Mouse (Mus musculus): Measurements from ENCODE around the gene Klhdc8a. TPM values are rescaled to one million over a fixed set of nuclear protein-coding genes. Genes with fewer than 3 reads are reported as not detected.

Klhdc8a gene
- polyA plus RNA-seq, 1 experiment from 2014 or later, result 5.3 TPM

GRCm38 (mm10) chr1:132322711-132323542 is 24.5 kb downstream of the Klhdc8a start:
- H3K4me3 ChIP-seq, result no peak overlapping the region
- H3K9ac ChIP-seq, result peak overlapping the region; percentile 28
- H3K9me3 ChIP-seq (replicated peaks), result no peaks in the 10 kb centered on the region
- H3K4me2 ChIP-seq (replicated peaks), result peak overlapping the region; percentile 31
- WGBS, result 18% methylated on average over 13 of the region's 13 CpGs
- H3K36me3 ChIP-seq, result peaks cover 12% of the 10 kb centered on the region; the same call in 1 of the 2 replicates
- H3K27me3 ChIP-seq, result no peaks in the 10 kb centered on the region
- H3K27ac ChIP-seq, result peak overlapping the region; percentile 97
- ATAC-seq (ENCODE audit: low FRiP score), result peak; percentile 93
- peaks cover 89% of the 10 kb centered on the region for H3K4me1 ChIP-seq

- Histone ChIP-seq H3K27ac (peak overlapping the region; percentile 81), H3K4me1 (peaks cover 67% of the 10 kb centered on the region), H3K27me3 (no peaks in the 10 kb centered on the region), H3K36me3 (peaks cover 36% of the 10 kb centered on the region), H3K4me3 (no peak overlapping the region), H3K4me2 (replicated peaks) (no peak overlapping the region), H3K9ac (no peak overlapping the region), H3K9me3 (replicated peaks) (no peaks in the 10 kb centered on the region)
- WGBS, result 45% methylated on average over 9 of the region's 9 CpGs
- peak; percentile 46 for ATAC-seq (ENCODE audit: low FRiP score)
Observed at GRCm38 (mm10) chr1:132326777-132327176, 28.4 kb downstream of the Klhdc8a start.

- H3K9ac ChIP-seq, result no peak overlapping the region
- H3K4me1 ChIP-seq, result peaks cover 67% of the 10 kb centered on the region
- H3K27me3 ChIP-seq, result no peaks in the 10 kb centered on the region
- no peak overlapping the region for H3K4me3 ChIP-seq
- no peak overlapping the region for H3K4me2 ChIP-seq (replicated peaks)
- H3K36me3 ChIP-seq, result peaks cover 43% of the 10 kb centered on the region
- 80% methylated on average over 17 of the region's 17 CpGs for WGBS
- ATAC-seq (ENCODE audit: low FRiP score), result no peak
- H3K27ac ChIP-seq, result peak overlapping the region; percentile 81
- no peaks in the 10 kb centered on the region for H3K9me3 ChIP-seq (replicated peaks)
Observed at GRCm38 (mm10) chr1:132327477-132327876, 29.1 kb downstream of the Klhdc8a start.

GRCm38 (mm10) chr1:132328565-132328964 is 30.1 kb downstream of the Klhdc8a start:
- H3K27ac ChIP-seq, result no peak overlapping the region
- no peak overlapping the region for H3K9ac ChIP-seq
- ATAC-seq (ENCODE audit: low FRiP score), result no peak
- no peaks in the 10 kb centered on the region for H3K27me3 ChIP-seq
- no peak overlapping the region for H3K4me3 ChIP-seq
- WGBS, result 86% methylated on average over 3 of the region's 3 CpGs
- H3K4me2 ChIP-seq (replicated peaks), result no peak overlapping the region
- H3K4me1 ChIP-seq, result peaks cover 67% of the 10 kb centered on the region
- H3K36me3 ChIP-seq, result peaks cover 45% of the 10 kb centered on the region
- no peaks in the 10 kb centered on the region for H3K9me3 ChIP-seq (replicated peaks)

GRCm38 (mm10) chr1:132329656-132330055 is 31.2 kb downstream of the Klhdc8a start:
- H3K9me3 ChIP-seq (replicated peaks), result no peaks in the 10 kb centered on the region
- no peak overlapping the region for H3K4me2 ChIP-seq (replicated peaks)
- peaks cover 68% of the 10 kb centered on the region for H3K4me1 ChIP-seq
- H3K27ac ChIP-seq, result no peak overlapping the region
- 86% methylated on average over 7 of the region's 7 CpGs for WGBS
- H3K27me3 ChIP-seq, result no peaks in the 10 kb centered on the region
- H3K9ac ChIP-seq, result no peak overlapping the region
- H3K36me3 ChIP-seq, result peaks cover 45% of the 10 kb centered on the region
- no peak for ATAC-seq (ENCODE audit: low FRiP score)
- no peak overlapping the region for H3K4me3 ChIP-seq

GRCm38 (mm10) chr1:132330397-132330796 is 32.0 kb downstream of the Klhdc8a start:
- no peak overlapping the region for H3K4me2 ChIP-seq (replicated peaks)
- H3K4me1 ChIP-seq, result peaks cover 72% of the 10 kb centered on the region
- ATAC-seq (ENCODE audit: low FRiP score), result no peak
- no peak overlapping the region for H3K4me3 ChIP-seq
- no peaks in the 10 kb centered on the region for H3K9me3 ChIP-seq (replicated peaks)
- H3K36me3 ChIP-seq, result peaks cover 41% of the 10 kb centered on the region
- no peaks in the 10 kb centered on the region for H3K27me3 ChIP-seq
- 79% methylated on average over 15 of the region's 15 CpGs for WGBS
- no peak overlapping the region; the same call in 1 of the 2 replicates for H3K27ac ChIP-seq
- no peak overlapping the region for H3K9ac ChIP-seq

GRCm38 (mm10) chr1:132331283-132331682 is 32.9 kb downstream of the Klhdc8a start:
- Histone ChIP-seq H3K4me2 (replicated peaks) (no peak overlapping the region), H3K27me3 (no peaks in the 10 kb centered on the region), H3K9me3 (replicated peaks) (no peaks in the 10 kb centered on the region), H3K4me3 (no peak overlapping the region), H3K4me1 (peaks cover 72% of the 10 kb centered on the region), H3K27ac (no peak overlapping the region; the same call in 1 of the 2 replicates), H3K9ac (no peak overlapping the region), H3K36me3 (peaks cover 34% of the 10 kb centered on the region)
- no peak for ATAC-seq (ENCODE audit: low FRiP score)
- 87% methylated on average over 17 of the region's 17 CpGs for WGBS

- Histone ChIP-seq H3K9ac (no peak overlapping the region), H3K27me3 (no peaks in the 10 kb centered on the region), H3K4me2 (replicated peaks) (no peak overlapping the region), H3K4me3 (no peak overlapping the region), H3K9me3 (replicated peaks) (no peaks in the 10 kb centered on the region), H3K4me1 (peaks cover 64% of the 10 kb centered on the region), H3K36me3 (peaks cover 30% of the 10 kb centered on the region), H3K27ac (peak overlapping the region; percentile 86)
- WGBS, result 4% methylated on average over 2 of the region's 2 CpGs
- peak; percentile 4; the same call in 1 of the 2 replicates for ATAC-seq (ENCODE audit: low FRiP score)
Observed at GRCm38 (mm10) chr1:132333201-132333600, 34.8 kb downstream of the Klhdc8a start.

GRCm38 (mm10) chr1:132333675-132334141 is 35.3 kb downstream of the Klhdc8a start:
- H3K36me3 ChIP-seq, result peaks cover 25% of the 10 kb centered on the region
- H3K4me3 ChIP-seq, result no peak overlapping the region
- peak overlapping the region; percentile 28 for H3K4me2 ChIP-seq (replicated peaks)
- no peaks in the 10 kb centered on the region for H3K9me3 ChIP-seq (replicated peaks)
- no peaks in the 10 kb centered on the region for H3K27me3 ChIP-seq
- ATAC-seq (ENCODE audit: low FRiP score), result peak; percentile 85
- whole genome bisulfite sequencing, result under 1% methylated on average over 4 of the region's 4 CpGs
- peak overlapping the region; percentile 86 for H3K27ac ChIP-seq
- H3K9ac ChIP-seq, result 0 out of 2 replicates have a peak overlapping the region, but pooled peaks have one; percentile 4
- peaks cover 65% of the 10 kb centered on the region for H3K4me1 ChIP-seq

- H3K27me3 ChIP-seq, result no peaks in the 10 kb centered on the region
- peak overlapping the region; percentile 28; the same call in 1 of the 2 replicates for H3K4me2 ChIP-seq (replicated peaks)
- peak overlapping the region; percentile 86 for H3K27ac ChIP-seq
- no peak overlapping the region for H3K4me3 ChIP-seq
- no peaks in the 10 kb centered on the region for H3K9me3 ChIP-seq (replicated peaks)
- 12% methylated on average over 6 of the region's 6 CpGs for WGBS
- peak; percentile 29 for ATAC-seq (ENCODE audit: low FRiP score)
- 0 out of 2 replicates have a peak overlapping the region, but pooled peaks have one; percentile 4 for H3K9ac ChIP-seq
- peaks cover 65% of the 10 kb centered on the region for H3K4me1 ChIP-seq
- peaks cover 22% of the 10 kb centered on the region for H3K36me3 ChIP-seq
Observed at GRCm38 (mm10) chr1:132334178-132334801, 35.9 kb downstream of the Klhdc8a start.

GRCm38 (mm10) chr1:132335378-132335965 is 37.0 kb downstream of the Klhdc8a start:
- no peak overlapping the region for H3K9ac ChIP-seq
- no peaks in the 10 kb centered on the region for H3K27me3 ChIP-seq
- peaks cover 17% of the 10 kb centered on the region; the same call in 1 of the 2 replicates for H3K36me3 ChIP-seq
- peaks cover 56% of the 10 kb centered on the region for H3K4me1 ChIP-seq
- no peak for ATAC-seq (ENCODE audit: low FRiP score)
- no peak overlapping the region for H3K4me2 ChIP-seq (replicated peaks)
- no peaks in the 10 kb centered on the region for H3K9me3 ChIP-seq (replicated peaks)
- no peak overlapping the region for H3K4me3 ChIP-seq
- peak overlapping the region; percentile 86; the same call in 1 of the 2 replicates for H3K27ac ChIP-seq
- 34% methylated on average over 12 of the region's 12 CpGs for WGBS

- ATAC-seq (ENCODE audit: low FRiP score), result no peak
- 65% methylated on average over 6 of the region's 6 CpGs for WGBS
- Histone ChIP-seq H3K9me3 (replicated peaks) (no peaks in the 10 kb centered on the region), H3K27ac (no peak overlapping the region), H3K9ac (no peak overlapping the region), H3K27me3 (no peaks in the 10 kb centered on the region), H3K4me2 (replicated peaks) (no peak overlapping the region), H3K4me1 (peaks cover 52% of the 10 kb centered on the region), H3K4me3 (no peak overlapping the region), H3K36me3 (peaks cover 8% of the 10 kb centered on the region; the same call in 1 of the 2 replicates)
Observed at GRCm38 (mm10) chr1:132336921-132337320, 38.5 kb downstream of the Klhdc8a start.

Measured in hindbrain, embryonic 12.5 days (tissue).